Comparison of ENCODE assay signal across 9 mouse cellular contexts in genomic region chr9:36821644-36822000, GRCm38 (mm10). TPM values are rescaled to one million over a fixed set of nuclear protein-coding genes. Genes with fewer than 3 reads are reported as not detected.
DNase-seq lines count a peak whose midpoint lies in the region; ATAC-seq and TF ChIP-seq lines count a peak whose summit lies in the region.
"Had no signal": no experiment of that assay in that cellular context is flagged by ENCODE, and none has a peak within 500 bp of the region (broad histone marks: within the 10 kb centered on the region; RNA-seq: fewer than 3 reads in every experiment).

Gene Fez1 (plus strand): TSS chr9:36821864.

- H3K9ac ChIP-seq in heart, embryonic 13.5 days = no peak within 1 kb of the TSS
- no peak within 1 kb of the TSS for H3K9ac ChIP-seq in heart, adult 2 months (ENCODE audit: low read depth, low read length)
- peak within 1 kb of the TSS; percentile 54 for H3K9ac ChIP-seq in midbrain, embryonic 14.5 days (replicated peaks; ENCODE audit: low read length)

- no peak within 1 kb of the TSS for H3K27ac ChIP-seq in heart, embryonic 13.5 days (replicated peaks)
- H3K27ac ChIP-seq in heart, adult 2 months = no peak within 1 kb of the TSS
- peak within 1 kb of the TSS; percentile 94 for H3K27ac ChIP-seq in forebrain, embryonic 10.5 days
- H3K27ac ChIP-seq in layer of hippocampus, adult 2 months = peak within 1 kb of the TSS; percentile 94
- H3K27ac ChIP-seq in midbrain, embryonic 14.5 days (replicated peaks; ENCODE audit: low read depth, low read length) = peak within 1 kb of the TSS; percentile 99

- no peak for TF ChIP-seq POLR2A in heart, adult 2 months (IDR thresholded peaks at IDR 0.05; ENCODE audit: insufficient read depth, low read depth, low read length)

- H3K36me3 ChIP-seq in heart, embryonic 13.5 days = no peaks in the 10 kb centered on the region
- H3K36me3 ChIP-seq in heart, adult 2 months (ENCODE audit: control insufficient read depth, insufficient read depth, low read length) = no peaks in the 10 kb centered on the region
- H3K36me3 ChIP-seq in forebrain, embryonic 10.5 days (replicated peaks) = no peaks in the 10 kb centered on the region
- no peaks in the 10 kb centered on the region for H3K36me3 ChIP-seq in midbrain, embryonic 14.5 days (ENCODE audit: control insufficient read depth, insufficient read depth, low read length)

- H3K4me1 ChIP-seq in heart, embryonic 13.5 days = 0 out of 2 replicates have a peak, but pooled peaks cover 8% of the 10 kb centered on the region
- H3K4me1 ChIP-seq in heart, adult 2 months (ENCODE audit: control insufficient read depth, insufficient read depth, low read length) = no peaks in the 10 kb centered on the region
- H3K4me1 ChIP-seq in forebrain, embryonic 10.5 days = peaks cover 30% of the 10 kb centered on the region
- peaks cover 32% of the 10 kb centered on the region for H3K4me1 ChIP-seq in midbrain, embryonic 14.5 days (ENCODE audit: control insufficient read depth, insufficient read depth, low read length)

- no peak within 1 kb of the TSS for H3K4me3 ChIP-seq in heart, embryonic 13.5 days
- no peak within 1 kb of the TSS for H3K4me3 ChIP-seq in heart, adult 2 months
- H3K4me3 ChIP-seq in forebrain, embryonic 10.5 days = peak within 1 kb of the TSS; percentile 46
- H3K4me3 ChIP-seq in layer of hippocampus, adult 2 months = peak within 1 kb of the TSS; percentile 35
- peak within 1 kb of the TSS; percentile 41 for H3K4me3 ChIP-seq in midbrain, embryonic 14.5 days (replicated peaks; ENCODE audit: low read depth, low read length)

- TF ChIP-seq CTCF in heart, adult 2 months (IDR thresholded peaks at IDR 0.05) = no peak
- TF ChIP-seq CTCF in layer of hippocampus, adult 2 months (conservative IDR thresholded peaks at IDR 0.05) = no peak

- no peak for DNase-seq in heart, adult 2 months
- DNase-seq in adrenal gland, postnatal 36 days = peak; percentile 36
- DNase-seq in forebrain, embryonic 10.5 days (ENCODE audit: extremely low spot score, low spot score) = peak; percentile 94
- DNase-seq in layer of hippocampus, adult 2 months (ENCODE audit: low spot score in 2 of 2) = peak; percentile 92 to 96
- peak; percentile 97 for DNase-seq in midbrain, embryonic 14.5 days
- no peak for DNase-seq in MN1 (ENCODE audit: low spot score)
- no peak for DNase-seq in thymus, postnatal 25 days

- ATAC-seq in heart, embryonic 13.5 days (ENCODE audit: extremely low read depth, insufficient number of reproducible peaks, low FRiP score, low TSS enrichment) = no peak
- ATAC-seq in midbrain, embryonic 14.5 days (ENCODE audit: low FRiP score, low TSS enrichment) = peak; percentile 97

- no peaks in the 10 kb centered on the region for H3K9me3 ChIP-seq in heart, embryonic 13.5 days
- H3K9me3 ChIP-seq in forebrain, embryonic 10.5 days = no peaks in the 10 kb centered on the region
- no peaks in the 10 kb centered on the region for H3K9me3 ChIP-seq in midbrain, embryonic 14.5 days (ENCODE audit: control insufficient read depth, low read length)

- WGBS in heart, embryonic 13.5 days = 6% methylated on average over 8 of the region's 8 CpGs
- 17% methylated on average over 8 of the region's 8 CpGs for WGBS in heart, adult 2 months
- WGBS in forebrain, embryonic 10.5 days = under 1% methylated on average over 8 of the region's 8 CpGs
- under 1% methylated on average over 8 of the region's 8 CpGs for WGBS in midbrain, embryonic 14.5 days

- H3K27me3 ChIP-seq in heart, embryonic 13.5 days (replicated peaks) = no peaks in the 10 kb centered on the region
- H3K27me3 ChIP-seq in heart, adult 2 months (ENCODE audit: control insufficient read depth, insufficient read depth, low read length) = no peaks in the 10 kb centered on the region
- no peaks in the 10 kb centered on the region for H3K27me3 ChIP-seq in forebrain, embryonic 10.5 days (ENCODE audit: poor library complexity, severe bottlenecking)
- H3K27me3 ChIP-seq in midbrain, embryonic 14.5 days (ENCODE audit: control insufficient read depth, insufficient read depth, low read length) = no peaks in the 10 kb centered on the region

- TF ChIP-seq EP300 in heart, adult 2 months (IDR thresholded peaks at IDR 0.05; ENCODE audit: insufficient read depth, low read depth, low read length) = no peak

- peak within 1 kb of the TSS; percentile 33 for H3K4me2 ChIP-seq in heart, embryonic 13.5 days
- peak within 1 kb of the TSS; percentile 72 for H3K4me2 ChIP-seq in midbrain, embryonic 14.5 days (ENCODE audit: low read length)

- intact Hi-C loops in heart, adult 2 months (cut with DNase I) = no loop called here

- H3K79me2 ChIP-seq in heart, adult 2 months (replicated peaks; ENCODE audit: control insufficient read depth, insufficient read depth, low read length) = no peaks in the 10 kb centered on the region

RNA-seq across cellular contexts. Expression of gene Fez1, which starts in this region (rescaled TPM):
- polyA plus RNA-seq in heart, embryonic 13.5 days (2015; fragmentation: Nextera tagmentation; extraction: Ambion mirVana) = 2.3 and 2.6 TPM in 2 replicates
- total RNA-seq in heart, adult 2 months (2021) = 1 to 10 TPM; 1.7 to 1.8 TPM
- polyA plus RNA-seq in heart, adult 2 months (2012; rRNA removed) = 0.88 and 2.0 TPM in 2 replicates
- 1 to 10 TPM; 3.6 TPM for total RNA-seq in adrenal gland, postnatal 36 days (2021)
- polyA plus RNA-seq in forebrain, embryonic 10.5 days (2016; fragmentation: Nextera tagmentation; extraction: Ambion mirVana) = 184 and 186 TPM in 2 replicates
- 100 to 1,000 TPM; 274 to 276 TPM for total RNA-seq in layer of hippocampus, adult 2 months (2021)
- polyA plus RNA-seq in midbrain, embryonic 14.5 days (2014; fragmentation: Nextera tagmentation; extraction: Ambion mirVana) = 576 and 626 TPM in 2 replicates
- polyA plus RNA-seq: liver, adult 2 months had no signal

Comparison
In these comparisons a context has a peak if more than half of its experiments do, and no peak if none do; other contexts are left out.
1. RNA of gene Fez1 (total RNA-seq): 274 to 276 TPM in layer of hippocampus, adult 2 months; 3.6 TPM in adrenal gland, postnatal 36 days and 1.7 to 1.8 TPM in heart, adult 2 months; every median in the first group is over 10 times any median in the second.
2. RNA of gene Fez1 (polyA plus RNA-seq): 576 to 626 TPM in midbrain, embryonic 14.5 days and 184 to 186 TPM in forebrain, embryonic 10.5 days; 2.3 to 2.6 TPM in heart, embryonic 13.5 days and 0.88 to 2.0 TPM in heart, adult 2 months; every median in the first group is over 10 times any median in the second.
3. H3K27ac ChIP-seq: peak in forebrain, embryonic 10.5 days (single experiment), layer of hippocampus, adult 2 months (single experiment) and midbrain, embryonic 14.5 days (single experiment); none in heart, embryonic 13.5 days (single experiment) and heart, adult 2 months (single experiment).
4. H3K4me3 ChIP-seq: peak in forebrain, embryonic 10.5 days (single experiment), layer of hippocampus, adult 2 months (single experiment) and midbrain, embryonic 14.5 days (single experiment); none in heart, embryonic 13.5 days (single experiment) and heart, adult 2 months (single experiment).
5. DNase-seq: peak in adrenal gland, postnatal 36 days (2 of 2), forebrain, embryonic 10.5 days (single experiment), layer of hippocampus, adult 2 months (2 of 2) and midbrain, embryonic 14.5 days (single experiment); none in heart, adult 2 months (0 of 2), MN1 (single experiment) and thymus, postnatal 25 days (single experiment).